Mouse (Mus musculus) erythroblast, embryonic 14.5 days (primary cell): ENCODE measurements around the gene Tbx21. TPM values are rescaled to one million over a fixed set of nuclear protein-coding genes. Genes with fewer than 3 reads are reported as not detected.
A peak's percentile ranks its signal among the peaks of the same experiment; 100 is the strongest.

Experiments
- H3K27me3 ChIP-seq: 2 replicates; pipeline ENCODE4 v1.6.1; 2012; ENCODE audit warnings: inconsistent platforms; ENCODE audit not compliant: control insufficient read depth
- H3K36me3 ChIP-seq: 2 replicates; pipeline ENCODE4 v1.6.1; 2012; ENCODE audit warnings: mild to moderate bottlenecking, inconsistent platforms; ENCODE audit not compliant: control insufficient read depth
- H3K4me1 ChIP-seq: 2 replicates; pipeline ENCODE4 v1.6.1; 2012; ENCODE audit warnings: inconsistent platforms; ENCODE audit not compliant: control insufficient read depth
- H3K4me3 ChIP-seq: replicated peaks from 2 replicates; pipeline ENCODE3; 2012; ENCODE audit warnings: moderate library complexity, mild to moderate bottlenecking, inconsistent platforms
- H3K9me3 ChIP-seq: 2 replicates; pipeline ENCODE4 v1.6.1; 2012; ENCODE audit warnings: low read length, inconsistent platforms, mixed read lengths; ENCODE audit not compliant: control insufficient read depth
- GATA1 ChIP-seq: IDR thresholded peaks from 2 replicates; pipeline ENCODE4 v1.6.1; 2012; ENCODE audit warnings: low read length, inconsistent platforms, mixed read lengths
- TAL1 ChIP-seq: IDR thresholded peaks from 3 replicates; pipeline ENCODE4 v1.6.1; 2012; ENCODE audit warnings: low read length, inconsistent platforms, mixed read lengths
- polyA plus RNA-seq: library from polyadenylated mRNA; stranded (reverse); fragments of >175 nt; gene quantifications from 2 replicates; pipeline ENCODE4 v1.2.3, GENCODE M21; 2012

Gene Tbx21
- polyA plus RNA-seq, 1 experiment: not detected

DNA sequence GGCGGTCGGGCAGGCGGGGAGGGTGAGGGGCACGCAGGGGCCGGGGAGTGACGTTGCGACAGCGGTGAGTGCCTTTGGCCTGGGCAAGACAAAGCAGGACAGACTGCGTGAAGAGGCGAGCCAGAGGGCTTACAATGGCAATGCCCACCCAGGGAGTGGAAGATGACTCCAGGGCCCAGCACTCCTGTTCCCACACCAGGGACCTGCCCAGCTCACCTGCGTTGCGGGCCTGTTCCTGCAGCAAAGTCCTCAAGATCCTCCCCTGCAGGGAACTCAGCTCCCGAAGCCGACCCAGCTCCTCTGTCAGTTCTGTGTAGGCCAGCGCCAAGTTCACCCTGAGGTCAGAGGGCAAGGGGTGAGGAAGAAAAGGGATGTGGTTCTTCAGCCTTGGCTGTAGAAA, 24.1 kb upstream of the Tbx21 start:
- no peaks in the 10 kb centered on the region for H3K9me3 ChIP-seq
- no peak overlapping the region for H3K4me3 ChIP-seq
- H3K36me3 ChIP-seq: no peaks in the 10 kb centered on the region
- no peak for TF ChIP-seq GATA1
- TF ChIP-seq TAL1: no peak
- peaks cover 8% of the 10 kb centered on the region for H3K4me1 ChIP-seq
- peaks cover 31% of the 10 kb centered on the region for H3K27me3 ChIP-seq

DNA sequence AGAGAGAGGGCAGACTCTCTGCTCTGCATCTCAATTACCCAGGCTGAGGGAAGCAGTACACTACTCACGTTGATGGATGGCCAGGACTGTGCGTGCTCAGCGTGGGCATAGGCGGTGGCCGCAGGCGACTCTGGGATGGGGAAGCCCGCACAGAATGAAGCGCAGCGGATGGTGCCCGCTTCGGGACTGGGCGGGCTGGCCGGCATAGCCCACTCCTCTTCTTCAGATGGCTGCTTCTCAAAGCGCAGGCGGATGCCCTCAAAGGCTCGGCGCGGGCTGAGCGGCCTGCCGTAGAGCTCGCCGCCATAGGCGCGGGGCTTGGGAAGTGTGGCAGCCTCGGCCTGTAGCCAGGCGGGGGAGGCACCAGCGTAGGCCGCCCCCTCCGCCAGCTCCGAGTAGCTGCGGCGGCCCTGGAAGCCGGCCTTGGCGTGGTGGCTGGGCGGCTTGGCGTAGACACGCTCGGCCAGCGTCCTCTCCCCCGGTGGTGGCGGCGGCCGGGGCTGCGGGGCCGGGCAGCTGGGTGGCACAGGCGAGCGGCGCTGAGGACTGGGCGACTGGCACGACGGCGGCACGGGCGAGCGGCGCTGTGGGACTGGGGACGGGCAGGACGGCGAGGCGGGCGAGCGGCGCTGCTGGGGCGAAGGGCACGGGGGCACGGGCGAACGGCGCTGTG, 23.6 kb upstream of the Tbx21 start:
- Histone ChIP-seq H3K27me3 (peaks cover 35% of the 10 kb centered on the region), H3K4me1 (peaks cover 8% of the 10 kb centered on the region), H3K4me3 (no peak overlapping the region), H3K9me3 (no peaks in the 10 kb centered on the region), H3K36me3 (no peaks in the 10 kb centered on the region)
- no peak for TF ChIP-seq GATA1
- no peak for TF ChIP-seq TAL1

DNA sequence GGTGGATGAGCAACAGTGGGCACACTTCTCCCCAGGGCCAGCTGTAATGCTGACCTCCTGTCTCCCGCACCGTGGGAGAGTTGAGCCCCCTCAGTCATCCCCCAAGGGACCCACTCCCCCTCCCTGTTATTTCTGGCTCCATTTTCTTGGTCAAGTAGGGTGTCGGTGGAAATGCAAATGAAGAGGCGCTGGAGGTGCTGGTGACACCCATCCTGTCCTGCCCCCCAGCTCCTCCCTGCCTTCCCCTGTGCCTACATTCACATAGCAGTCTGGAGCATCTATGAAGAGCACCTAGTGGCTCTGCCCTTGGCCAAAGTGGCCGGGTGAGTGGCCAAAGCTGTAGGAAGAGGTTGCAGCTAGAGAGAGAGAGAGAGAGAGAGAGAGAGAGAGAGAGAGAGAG, 18.1 kb upstream of the Tbx21 start:
- peaks cover 5% of the 10 kb centered on the region for H3K4me1 ChIP-seq
- H3K9me3 ChIP-seq: no peaks in the 10 kb centered on the region
- H3K27me3 ChIP-seq: peaks cover 61% of the 10 kb centered on the region
- H3K36me3 ChIP-seq: no peaks in the 10 kb centered on the region
- H3K4me3 ChIP-seq: no peak overlapping the region
- TF ChIP-seq TAL1 (no peak), GATA1 (no peak)

DNA sequence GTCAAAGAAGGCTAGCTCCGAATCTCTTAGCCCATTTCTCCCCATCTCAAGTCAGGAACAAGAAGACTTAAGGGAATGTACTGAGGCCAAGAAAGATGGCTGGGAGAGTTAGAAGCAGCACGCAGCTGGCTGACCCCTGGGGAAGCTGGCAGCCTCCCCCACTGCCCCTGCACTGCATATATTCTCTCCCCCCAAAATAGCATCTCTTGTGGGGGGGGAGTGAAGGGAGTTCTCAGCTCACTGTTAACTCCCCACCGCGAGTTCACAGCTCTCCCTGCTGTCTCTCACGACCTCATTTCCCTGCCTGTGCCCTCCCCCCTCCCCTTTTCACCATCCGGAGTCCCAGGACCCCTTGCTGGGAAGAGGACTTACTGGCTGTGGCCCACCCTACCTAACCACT, 17.1 kb upstream of the Tbx21 start:
- TF ChIP-seq GATA1 (no peak), TAL1 (no peak)
- H3K27me3 ChIP-seq: peaks cover 53% of the 10 kb centered on the region
- no peaks in the 10 kb centered on the region for H3K36me3 ChIP-seq
- H3K4me1 ChIP-seq: peaks cover 6% of the 10 kb centered on the region
- H3K4me3 ChIP-seq: no peak overlapping the region
- no peaks in the 10 kb centered on the region for H3K9me3 ChIP-seq

DNA sequence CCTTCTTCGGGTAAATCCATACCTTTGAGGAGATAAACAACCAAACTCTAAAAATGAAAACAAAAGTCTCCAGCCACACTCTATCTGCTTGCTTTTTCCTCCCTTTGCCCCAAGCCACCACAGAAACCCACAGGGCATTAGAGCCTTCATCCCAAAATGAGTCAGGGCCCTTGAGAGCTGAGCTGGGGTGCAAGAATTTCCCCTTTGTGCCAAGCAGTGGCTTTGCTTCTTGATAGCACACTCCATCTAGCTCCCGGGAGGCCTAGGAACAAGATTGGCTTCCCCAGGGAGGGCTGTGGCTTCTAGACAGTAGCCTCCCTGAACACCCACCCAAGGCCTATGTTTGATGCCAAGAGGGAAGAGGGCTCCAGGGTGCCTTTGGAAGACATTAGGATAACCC, 16.6 kb upstream of the Tbx21 start:
- TF ChIP-seq TAL1 (no peak), GATA1 (no peak)
- no peaks in the 10 kb centered on the region for H3K9me3 ChIP-seq
- no peak overlapping the region for H3K4me3 ChIP-seq
- H3K4me1 ChIP-seq: peaks cover 11% of the 10 kb centered on the region
- peaks cover 56% of the 10 kb centered on the region for H3K27me3 ChIP-seq
- H3K36me3 ChIP-seq: no peaks in the 10 kb centered on the region

DNA sequence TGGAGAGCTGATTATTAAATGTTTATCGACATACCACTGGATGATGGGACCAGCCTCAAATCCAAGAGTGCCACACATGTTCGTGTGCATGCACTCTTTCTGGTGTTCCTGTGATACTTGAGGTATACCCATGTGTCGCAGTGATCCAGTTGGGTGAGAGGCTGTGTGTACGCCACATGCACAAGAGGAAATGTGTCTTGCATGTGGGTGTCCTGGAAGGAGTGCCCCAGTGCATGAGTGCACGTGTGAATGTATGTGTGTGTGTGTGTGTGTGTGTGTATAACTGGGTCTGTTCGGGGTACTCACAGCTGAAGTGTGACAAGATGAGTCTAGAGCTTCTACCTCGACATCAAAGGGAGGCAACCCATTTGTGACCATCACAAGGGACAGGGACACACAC, 15.2 kb upstream of the Tbx21 start:
- no peaks in the 10 kb centered on the region for H3K36me3 ChIP-seq
- H3K27me3 ChIP-seq: peaks cover 68% of the 10 kb centered on the region
- H3K9me3 ChIP-seq: no peaks in the 10 kb centered on the region
- peaks cover 12% of the 10 kb centered on the region for H3K4me1 ChIP-seq
- no peak overlapping the region for H3K4me3 ChIP-seq
- TF ChIP-seq TAL1: no peak
- no peak for TF ChIP-seq GATA1

DNA sequence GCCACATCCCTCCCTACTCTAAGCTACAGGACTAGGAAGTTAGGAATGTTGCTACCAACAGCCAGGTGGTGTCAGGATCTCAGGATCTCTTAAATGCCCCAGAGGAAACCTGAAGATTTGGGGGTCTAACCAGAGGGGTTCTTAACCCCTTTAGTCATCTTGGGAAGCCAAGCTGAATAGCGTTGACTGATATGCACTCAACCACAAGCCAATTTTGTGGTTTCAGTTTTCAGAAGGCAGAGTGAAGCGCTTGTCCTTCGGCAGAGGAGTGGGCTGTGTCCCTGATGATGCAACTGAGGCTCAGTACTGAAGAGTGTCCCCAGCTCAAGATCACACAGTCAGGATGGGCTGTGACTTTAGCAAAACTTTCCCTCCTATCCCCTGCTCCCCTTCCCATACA, 13.8 kb upstream of the Tbx21 start:
- Histone ChIP-seq H3K4me1 (peaks cover 12% of the 10 kb centered on the region), H3K36me3 (no peaks in the 10 kb centered on the region), H3K9me3 (no peaks in the 10 kb centered on the region), H3K27me3 (peaks cover 64% of the 10 kb centered on the region), H3K4me3 (no peak overlapping the region)
- no peak for TF ChIP-seq TAL1
- TF ChIP-seq GATA1: no peak

DNA sequence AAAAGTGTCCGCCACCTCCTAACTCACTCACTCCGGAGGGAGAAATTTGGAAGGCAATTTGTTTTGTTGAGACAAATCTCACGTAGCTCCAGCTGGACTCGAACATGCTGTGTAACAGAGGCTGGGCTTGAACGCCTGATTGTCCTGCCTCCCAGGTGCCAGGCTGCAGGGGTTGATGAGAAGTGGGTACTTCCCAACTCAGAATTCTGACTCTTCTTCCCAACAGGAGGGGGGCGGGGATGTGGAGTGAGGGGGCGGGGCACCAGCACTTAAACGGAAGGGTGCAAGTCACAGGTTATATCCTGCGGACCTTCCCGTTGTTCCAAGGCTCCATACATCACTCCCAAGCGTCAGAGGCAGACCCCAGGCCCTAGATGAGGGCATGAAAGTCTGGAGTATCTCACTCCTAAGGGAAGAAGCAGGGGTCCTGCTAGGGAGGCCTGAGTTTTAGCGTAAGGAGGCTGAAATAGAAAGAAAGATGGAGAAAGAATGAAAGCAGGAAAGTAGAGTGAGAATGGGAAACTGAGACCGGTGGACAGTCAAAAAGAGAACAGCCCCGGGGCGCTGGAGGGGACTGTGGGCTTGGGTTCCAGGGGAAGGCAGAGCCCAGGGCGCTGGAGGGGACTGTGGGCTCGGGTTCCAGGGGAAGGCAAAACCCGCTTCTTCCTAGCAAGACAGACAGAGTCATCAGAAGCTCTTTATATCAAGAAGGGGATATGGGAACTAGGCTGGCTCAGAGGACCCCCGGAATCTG, 12.5 kb upstream of the Tbx21 start:
- Histone ChIP-seq H3K36me3 (no peaks in the 10 kb centered on the region), H3K27me3 (peaks cover 54% of the 10 kb centered on the region), H3K4me3 (peak overlapping the region; percentile 55), H3K4me1 (peaks cover 12% of the 10 kb centered on the region), H3K9me3 (no peaks in the 10 kb centered on the region)
- TF ChIP-seq GATA1 (no peak), TAL1 (no peak)

DNA sequence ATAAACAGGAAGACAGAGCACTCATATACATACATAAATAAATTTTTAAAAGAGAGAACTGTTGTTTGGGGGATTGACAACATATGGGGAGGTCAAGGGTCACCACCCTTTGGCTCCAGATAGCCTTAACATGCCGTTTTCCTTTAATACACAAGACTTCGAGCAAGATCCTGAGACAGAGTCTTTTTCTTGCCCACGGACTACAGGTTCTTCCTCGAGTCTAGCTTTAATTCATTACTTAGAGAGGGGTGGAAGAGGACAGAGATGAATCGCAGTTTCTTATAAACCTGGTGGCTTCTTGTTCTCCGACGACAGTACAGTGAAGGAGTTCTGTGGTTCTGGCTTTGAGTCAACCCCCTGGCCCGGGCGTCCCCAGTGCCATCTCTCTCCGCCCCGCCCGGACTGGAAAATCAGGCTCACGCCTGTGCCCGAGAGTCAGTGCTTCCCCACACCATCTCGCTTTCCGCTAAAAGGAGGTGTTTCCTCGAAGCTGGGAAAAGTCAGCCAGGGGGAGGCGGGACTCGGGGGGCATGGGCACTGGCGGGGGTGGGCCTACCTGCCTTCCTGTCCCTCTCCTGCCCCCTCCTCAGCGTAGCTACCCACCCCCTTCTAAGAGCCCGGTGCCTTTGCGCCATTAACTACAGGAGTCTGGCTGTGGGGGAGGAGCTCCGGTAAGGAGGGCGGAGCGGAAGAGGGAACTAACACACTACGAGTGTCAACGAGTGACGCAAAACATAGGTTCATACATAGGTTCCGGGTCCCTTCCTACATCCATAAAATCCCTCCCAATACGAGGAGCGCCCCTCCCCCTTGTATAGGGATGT, 11.7 kb upstream of the Tbx21 start:
- no peaks in the 10 kb centered on the region for H3K36me3 ChIP-seq
- H3K4me1 ChIP-seq: peaks cover 12% of the 10 kb centered on the region
- no peak for TF ChIP-seq TAL1
- no peak for TF ChIP-seq GATA1
- peak overlapping the region; percentile 55 for H3K4me3 ChIP-seq
- H3K9me3 ChIP-seq: no peaks in the 10 kb centered on the region
- peaks cover 47% of the 10 kb centered on the region for H3K27me3 ChIP-seq
